Mouse (Mus musculus): ENCODE data around the gene Gm45716. TPM values are rescaled to one million over a fixed set of nuclear protein-coding genes. Genes with fewer than 3 reads are reported as not detected.

Gm45716 gene
- polyA plus RNA-seq, 1 experiment = 0.63 TPM

DNA sequence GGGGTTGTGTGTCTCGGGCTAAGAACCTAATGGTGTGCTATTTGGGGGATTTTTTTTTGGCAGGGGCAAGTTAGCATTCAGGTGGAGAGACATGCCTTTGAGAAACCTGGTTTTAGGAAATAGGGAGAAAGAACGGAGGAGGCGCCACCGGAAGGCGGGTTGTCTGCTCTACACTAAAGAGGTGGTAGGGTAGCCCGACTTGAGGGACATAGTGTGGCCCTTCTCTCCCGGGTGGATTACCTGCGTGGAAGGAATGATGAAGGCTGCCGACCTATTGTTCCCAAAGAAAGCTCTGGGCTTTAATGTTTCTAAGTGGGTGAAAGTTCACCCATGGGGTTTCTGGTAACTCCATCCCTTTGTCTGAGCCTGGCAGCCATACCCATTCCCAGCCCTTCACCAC lies 62.7 kb downstream of the Gm45716 start:
- no peaks in the 10 kb centered on the region for H3K27me3 ChIP-seq (ENCODE audit: control insufficient read depth, insufficient read depth, low read length)
- peak overlapping the region; percentile 89 for H3K4me3 ChIP-seq (ENCODE audit: control insufficient read depth, low read depth, low read length)
- H3K27ac ChIP-seq (ENCODE audit: control insufficient read depth, insufficient read depth, low read depth, low read length) = no peak overlapping the region
- TF ChIP-seq CTCF (IDR thresholded peaks at IDR 0.05; ENCODE audit: control insufficient read depth, insufficient read depth, insufficient replicate concordance, low read depth, low read length) (no peak), POLR2A (IDR thresholded peaks at IDR 0.05; ENCODE audit: control insufficient read depth, low read depth, low read length) (no peak)
- no peaks in the 10 kb centered on the region for H3K36me3 ChIP-seq (ENCODE audit: control insufficient read depth, insufficient read depth, low read length)
- peaks cover 12% of the 10 kb centered on the region for H3K4me1 ChIP-seq (ENCODE audit: control insufficient read depth, insufficient read depth, low read length)

DNA sequence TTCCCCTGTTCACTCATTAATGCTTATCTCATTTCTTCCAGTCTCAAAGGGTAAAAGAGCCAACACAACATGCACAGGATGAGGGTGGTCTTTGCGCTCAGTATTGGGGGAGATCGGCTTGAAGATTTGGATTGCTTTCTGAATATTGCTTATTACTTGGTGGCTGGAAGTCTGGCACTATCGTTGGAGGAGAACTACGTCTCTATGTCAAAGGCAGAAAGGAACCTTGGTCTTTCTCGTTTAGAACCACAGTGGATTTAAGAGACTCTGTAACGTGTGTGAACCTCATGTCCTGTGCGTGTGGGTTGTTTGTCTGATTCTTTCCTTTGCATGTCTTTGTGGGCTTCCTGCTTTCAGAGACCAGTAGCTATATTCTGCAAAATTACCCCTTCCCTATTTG lies 63.2 kb downstream of the Gm45716 start:
- Histone ChIP-seq H3K4me1 (ENCODE audit: control insufficient read depth, insufficient read depth, low read length) (peaks cover 12% of the 10 kb centered on the region), H3K27ac (ENCODE audit: control insufficient read depth, insufficient read depth, low read depth, low read length) (no peak overlapping the region), H3K36me3 (ENCODE audit: control insufficient read depth, insufficient read depth, low read length) (no peaks in the 10 kb centered on the region), H3K27me3 (ENCODE audit: control insufficient read depth, insufficient read depth, low read length) (no peaks in the 10 kb centered on the region), H3K4me3 (ENCODE audit: control insufficient read depth, low read depth, low read length) (no peak overlapping the region)
- TF ChIP-seq CTCF (IDR thresholded peaks at IDR 0.05; ENCODE audit: control insufficient read depth, insufficient read depth, insufficient replicate concordance, low read depth, low read length) (no peak), POLR2A (IDR thresholded peaks at IDR 0.05; ENCODE audit: control insufficient read depth, low read depth, low read length) (no peak)

DNA sequence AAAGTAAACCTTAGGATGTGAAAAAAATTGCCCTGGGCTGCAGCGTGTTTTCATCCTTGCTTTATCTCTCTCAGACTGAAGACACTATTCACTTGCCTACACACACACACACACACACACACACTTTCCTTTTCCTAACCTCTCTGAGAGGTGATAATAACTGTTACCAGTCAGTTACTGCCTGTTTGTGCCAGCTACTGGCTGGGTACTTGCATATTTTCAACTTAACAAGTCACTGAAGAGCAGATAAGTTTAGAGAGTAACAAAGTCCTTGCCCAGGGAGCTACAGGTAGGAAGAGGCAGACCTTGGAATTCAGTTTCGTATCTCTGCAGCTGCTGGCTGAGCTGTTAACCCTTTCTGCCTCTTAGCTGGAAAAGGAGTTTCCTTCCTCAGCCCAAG lies 64.4 kb downstream of the Gm45716 start:
- H3K4me1 ChIP-seq (ENCODE audit: control insufficient read depth, insufficient read depth, low read length) = peaks cover 12% of the 10 kb centered on the region
- no peak overlapping the region for H3K4me3 ChIP-seq (ENCODE audit: control insufficient read depth, low read depth, low read length)
- H3K36me3 ChIP-seq (ENCODE audit: control insufficient read depth, insufficient read depth, low read length) = no peaks in the 10 kb centered on the region
- H3K27me3 ChIP-seq (ENCODE audit: control insufficient read depth, insufficient read depth, low read length) = no peaks in the 10 kb centered on the region
- no peak for TF ChIP-seq POLR2A (IDR thresholded peaks at IDR 0.05; ENCODE audit: control insufficient read depth, low read depth, low read length)
- no peak for TF ChIP-seq CTCF (IDR thresholded peaks at IDR 0.05; ENCODE audit: control insufficient read depth, insufficient read depth, insufficient replicate concordance, low read depth, low read length)
- no peak overlapping the region for H3K27ac ChIP-seq (ENCODE audit: control insufficient read depth, insufficient read depth, low read depth, low read length)

DNA sequence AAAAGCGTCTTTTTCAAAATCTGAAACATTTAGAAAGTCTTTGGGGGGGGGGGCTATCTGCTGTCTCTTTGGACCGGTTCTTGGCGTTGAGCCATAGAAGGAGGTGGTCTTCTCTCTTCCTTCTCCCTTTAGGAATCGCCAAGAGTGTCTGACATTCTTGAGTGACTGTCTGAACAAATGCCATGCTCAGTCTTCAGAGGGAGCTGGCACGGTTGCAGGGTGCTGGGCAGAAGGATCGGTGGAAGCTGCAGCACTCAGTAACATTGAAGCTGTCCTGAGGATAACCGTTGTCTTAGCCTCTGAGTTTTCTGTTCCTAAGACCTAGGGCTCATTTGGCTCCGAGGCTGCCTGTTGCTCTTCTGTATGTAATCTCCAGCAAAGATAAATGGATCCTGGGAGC lies 64.9 kb downstream of the Gm45716 start:
- Histone ChIP-seq H3K36me3 (ENCODE audit: control insufficient read depth, insufficient read depth, low read length) (no peaks in the 10 kb centered on the region), H3K4me1 (ENCODE audit: control insufficient read depth, insufficient read depth, low read length) (peaks cover 12% of the 10 kb centered on the region), H3K27ac (ENCODE audit: control insufficient read depth, insufficient read depth, low read depth, low read length) (no peak overlapping the region), H3K27me3 (ENCODE audit: control insufficient read depth, insufficient read depth, low read length) (no peaks in the 10 kb centered on the region), H3K4me3 (ENCODE audit: control insufficient read depth, low read depth, low read length) (no peak overlapping the region)
- TF ChIP-seq POLR2A (IDR thresholded peaks at IDR 0.05; ENCODE audit: control insufficient read depth, low read depth, low read length) = no peak
- no peak for TF ChIP-seq CTCF (IDR thresholded peaks at IDR 0.05; ENCODE audit: control insufficient read depth, insufficient read depth, insufficient replicate concordance, low read depth, low read length)

DNA sequence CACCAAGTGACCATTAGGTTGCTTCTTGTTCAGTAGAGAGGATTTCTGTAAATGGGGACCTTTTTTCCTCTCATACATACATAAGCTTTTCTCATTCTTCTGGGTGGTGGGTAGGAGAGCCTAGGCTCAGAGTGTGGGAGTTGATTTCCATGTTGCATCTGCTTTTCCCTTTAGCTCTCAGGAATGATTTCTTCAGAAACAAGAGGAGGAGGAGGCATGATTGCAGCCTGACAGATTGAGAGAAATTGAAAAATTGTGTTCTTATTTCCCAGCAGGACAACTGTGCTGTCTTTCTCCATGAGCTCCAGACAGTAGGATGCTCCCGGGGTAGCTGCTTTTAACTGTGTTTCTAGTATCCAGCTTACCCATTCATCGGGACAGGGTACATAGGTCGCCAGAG lies 67.1 kb downstream of the Gm45716 start:
- H3K36me3 ChIP-seq (ENCODE audit: control insufficient read depth, insufficient read depth, low read length) = no peaks in the 10 kb centered on the region
- peaks cover 8% of the 10 kb centered on the region for H3K4me1 ChIP-seq (ENCODE audit: control insufficient read depth, insufficient read depth, low read length)
- H3K27me3 ChIP-seq (ENCODE audit: control insufficient read depth, insufficient read depth, low read length) = no peaks in the 10 kb centered on the region
- no peak for TF ChIP-seq CTCF (IDR thresholded peaks at IDR 0.05; ENCODE audit: control insufficient read depth, insufficient read depth, insufficient replicate concordance, low read depth, low read length)
- no peak for TF ChIP-seq POLR2A (IDR thresholded peaks at IDR 0.05; ENCODE audit: control insufficient read depth, low read depth, low read length)
- no peak overlapping the region for H3K4me3 ChIP-seq (ENCODE audit: control insufficient read depth, low read depth, low read length)
- no peak overlapping the region for H3K27ac ChIP-seq (ENCODE audit: control insufficient read depth, insufficient read depth, low read depth, low read length)

DNA sequence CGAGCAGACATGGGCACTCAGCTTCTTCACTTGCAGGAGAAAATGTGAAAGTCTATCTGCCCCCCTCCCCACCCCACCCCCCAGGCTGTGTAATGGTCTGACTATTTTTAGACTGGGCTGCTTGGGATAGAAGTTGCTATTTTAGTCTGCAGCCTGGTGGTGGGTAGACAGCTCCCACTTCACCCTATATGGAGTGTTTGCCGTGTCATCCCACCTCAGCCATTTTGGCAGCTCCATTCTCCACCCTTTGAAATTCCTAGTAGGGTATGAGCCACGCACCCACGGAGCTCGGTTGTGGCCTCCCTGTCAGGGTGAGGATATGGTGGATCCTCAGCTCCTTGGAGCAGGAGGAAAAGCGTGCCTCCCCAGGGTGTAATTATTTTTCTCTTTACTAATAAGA lies 68.2 kb downstream of the Gm45716 start:
- TF ChIP-seq POLR2A (IDR thresholded peaks at IDR 0.05; ENCODE audit: control insufficient read depth, low read depth, low read length) (no peak), CTCF (IDR thresholded peaks at IDR 0.05; ENCODE audit: control insufficient read depth, insufficient read depth, insufficient replicate concordance, low read depth, low read length) (no peak)
- Histone ChIP-seq H3K4me3 (ENCODE audit: control insufficient read depth, low read depth, low read length) (no peak overlapping the region), H3K4me1 (ENCODE audit: control insufficient read depth, insufficient read depth, low read length) (no peaks in the 10 kb centered on the region), H3K36me3 (ENCODE audit: control insufficient read depth, insufficient read depth, low read length) (no peaks in the 10 kb centered on the region), H3K27ac (ENCODE audit: control insufficient read depth, insufficient read depth, low read depth, low read length) (no peak overlapping the region), H3K27me3 (ENCODE audit: control insufficient read depth, insufficient read depth, low read length) (no peaks in the 10 kb centered on the region)

DNA sequence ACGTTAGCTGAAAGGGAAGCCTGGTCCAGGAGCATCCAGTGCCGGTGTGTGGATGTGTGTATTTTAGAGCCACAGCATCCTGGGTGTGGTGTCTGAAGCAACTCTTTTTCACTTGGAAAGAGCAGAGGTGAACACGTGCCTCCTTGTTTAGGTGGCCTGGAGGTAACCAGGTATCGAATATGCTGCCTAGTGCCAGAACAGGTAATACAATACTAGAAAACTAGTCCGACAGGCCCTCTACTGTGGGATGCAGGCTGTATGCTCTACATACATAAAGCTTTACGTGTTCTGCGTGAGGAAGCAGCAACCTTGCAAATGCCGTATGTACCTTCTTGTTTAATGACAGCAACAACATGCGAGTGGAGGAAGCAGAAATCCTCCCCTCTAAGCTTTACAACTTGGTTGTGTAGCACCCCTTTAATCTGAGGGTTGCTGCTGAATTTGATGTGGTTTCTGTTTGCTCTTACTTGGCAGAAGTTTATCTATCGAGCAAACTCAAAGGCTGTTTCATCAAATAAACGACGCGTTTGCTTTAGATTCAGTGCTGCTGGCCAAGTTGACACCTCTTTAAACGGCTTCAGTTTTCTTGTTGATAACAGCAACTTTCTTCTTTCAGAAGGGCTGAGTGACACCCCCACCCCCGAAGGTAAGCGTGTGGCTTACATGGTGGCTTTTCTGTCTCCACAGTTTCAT lies 69.5 kb downstream of the Gm45716 start:
- H3K36me3 ChIP-seq (ENCODE audit: control insufficient read depth, insufficient read depth, low read length) = no peaks in the 10 kb centered on the region
- no peak overlapping the region for H3K4me3 ChIP-seq (ENCODE audit: control insufficient read depth, low read depth, low read length)
- no peak overlapping the region for H3K27ac ChIP-seq (ENCODE audit: control insufficient read depth, insufficient read depth, low read depth, low read length)
- no peaks in the 10 kb centered on the region for H3K27me3 ChIP-seq (ENCODE audit: control insufficient read depth, insufficient read depth, low read length)
- no peaks in the 10 kb centered on the region for H3K4me1 ChIP-seq (ENCODE audit: control insufficient read depth, insufficient read depth, low read length)
- TF ChIP-seq POLR2A (IDR thresholded peaks at IDR 0.05; ENCODE audit: control insufficient read depth, low read depth, low read length) (no peak), CTCF (IDR thresholded peaks at IDR 0.05; ENCODE audit: control insufficient read depth, insufficient read depth, insufficient replicate concordance, low read depth, low read length) (no peak)
